Mouse (Mus musculus): ENCODE results near the gene Fasn. TPM values are rescaled to one million over a fixed set of nuclear protein-coding genes. Genes with fewer than 3 reads are reported as not detected.

The Fasn gene
- polyA plus RNA-seq, 1 experiment, result 271 TPM

GRCm38 (mm10) chr11:120829757-120830532, 5.6 kb upstream of the Fasn start:
- DNase-seq (ENCODE audit: extremely low spot score in 1 of 2, low spot score in 1 of 2), result no peak

GRCm38 (mm10) chr11:120828416-120828815, 4.1 kb upstream of the Fasn start:
- DNase-seq (ENCODE audit: extremely low spot score in 1 of 2, low spot score in 1 of 2), result no peak

DNA sequence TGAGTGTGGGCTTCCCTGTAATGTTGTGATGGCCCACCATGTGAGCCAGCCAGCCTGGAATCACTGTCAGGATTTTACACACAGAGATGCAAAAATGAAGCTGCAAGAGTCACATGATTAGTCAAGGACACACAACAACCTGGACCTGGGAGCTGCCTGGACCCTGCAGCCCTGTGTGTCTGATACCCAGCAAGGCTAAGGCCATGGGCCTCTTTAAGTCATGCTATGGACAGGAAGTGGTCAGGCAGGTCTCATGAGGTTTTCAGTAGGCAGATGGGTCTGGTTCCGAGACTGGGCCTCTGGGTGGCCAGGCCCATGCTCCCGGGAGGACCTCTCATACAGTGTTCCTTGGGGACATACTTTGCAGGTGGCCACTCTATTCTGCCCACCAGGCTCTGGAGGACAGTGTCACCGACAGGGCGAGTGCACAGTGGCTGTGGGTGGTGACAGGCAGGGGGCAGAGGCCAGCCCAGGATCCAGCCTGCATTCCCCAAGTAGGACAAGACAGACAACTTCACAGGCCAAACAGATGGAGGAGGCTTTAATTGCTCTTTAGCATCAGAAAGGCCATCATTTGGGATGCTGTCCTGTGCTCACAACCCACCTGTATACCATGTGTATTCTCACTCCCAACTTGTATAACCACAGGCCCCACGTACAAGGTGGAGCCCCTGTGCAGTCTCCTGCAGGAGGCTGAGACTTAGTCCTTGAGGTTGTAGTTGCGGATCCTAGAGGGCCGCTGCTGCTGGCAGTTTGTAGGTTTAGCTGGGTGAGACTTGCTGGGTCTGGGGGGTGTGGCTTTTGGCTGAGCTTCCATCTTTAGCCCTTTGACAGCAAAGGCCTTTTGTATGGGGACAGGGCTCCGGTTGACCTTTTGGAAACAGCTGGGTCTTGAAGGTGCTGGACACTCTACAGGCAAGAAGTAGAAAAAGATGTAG, 1.9 kb upstream of the Fasn start:
- DNase-seq (ENCODE audit: extremely low spot score in 1 of 2, low spot score in 1 of 2), result no peak

DNA sequence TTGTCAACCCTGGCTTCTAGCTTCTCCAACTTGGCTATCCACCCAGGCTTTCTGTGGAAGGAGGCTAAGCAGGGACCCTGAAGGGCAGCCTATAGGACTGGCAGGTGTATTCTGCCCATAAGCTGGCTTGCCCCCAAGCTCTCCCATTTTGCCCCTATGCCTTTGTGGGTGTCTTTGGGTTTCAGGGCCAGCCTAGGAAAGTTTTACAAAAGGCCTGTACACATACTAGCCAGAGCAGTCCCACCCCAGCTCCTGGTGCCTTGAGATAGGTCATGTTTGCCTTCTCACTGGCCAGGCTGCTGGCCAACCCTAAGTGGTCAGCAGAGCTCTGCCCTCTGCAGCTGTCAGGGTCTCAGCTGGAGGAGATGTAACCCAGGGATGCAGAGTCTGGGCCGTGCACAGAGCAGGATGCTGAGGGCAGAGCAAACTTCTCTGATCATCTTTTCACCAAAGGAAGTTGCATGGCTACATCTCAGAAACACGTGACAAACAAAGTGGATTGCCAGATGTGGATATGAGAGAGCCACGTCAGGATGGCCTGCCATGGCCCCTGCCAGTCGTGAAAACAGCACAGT, 1.0 kb upstream of the Fasn start:
- DNase-seq (ENCODE audit: extremely low spot score in 1 of 2, low spot score in 1 of 2), result no peak

DNA sequence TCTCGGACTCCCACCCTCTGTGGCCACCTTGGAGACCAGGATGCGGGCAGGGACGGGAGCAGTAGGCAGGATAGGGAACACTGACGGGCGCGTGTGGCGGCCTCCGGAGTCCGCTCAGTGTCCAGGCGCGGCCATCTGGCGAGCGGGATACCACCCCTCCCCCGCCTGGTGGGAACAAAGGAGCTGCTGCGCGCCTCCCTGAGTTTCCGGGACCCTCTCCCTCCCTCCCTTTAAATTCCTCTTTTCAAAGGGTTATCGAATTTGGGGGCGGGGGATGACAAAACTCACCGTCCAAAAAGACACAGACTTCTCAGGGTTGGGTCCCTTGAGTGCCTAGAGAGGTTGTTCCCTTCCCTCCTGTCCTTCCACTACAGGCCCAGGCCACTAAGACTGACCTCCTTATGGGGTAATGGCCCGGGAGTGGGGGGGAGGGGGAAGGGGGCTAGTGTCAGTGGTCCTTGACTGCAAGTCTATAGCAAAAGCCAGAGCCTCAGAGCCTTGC, 491 bp upstream of the Fasn start:
- no peak for DNase-seq (ENCODE audit: extremely low spot score in 1 of 2, low spot score in 1 of 2)

DNA sequence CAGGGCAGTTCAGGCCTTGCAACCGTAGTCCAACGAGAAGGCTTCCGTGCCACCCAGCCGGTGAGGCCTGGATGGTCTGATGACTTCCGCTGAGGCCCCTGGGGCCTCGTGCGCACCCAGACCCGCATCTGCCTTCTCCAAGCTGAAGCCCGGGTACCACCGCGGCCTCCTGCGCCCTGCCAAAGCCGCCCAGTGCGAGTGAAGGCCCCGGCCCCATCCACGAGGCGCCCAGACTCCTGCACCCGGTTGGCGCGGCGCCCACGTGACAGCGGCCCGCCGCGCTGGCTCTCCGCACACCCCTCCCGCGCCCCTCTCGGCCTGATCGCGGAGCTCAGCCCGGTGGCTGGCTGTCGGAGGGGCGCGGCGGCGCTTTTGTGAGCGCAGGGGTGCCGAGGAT, 798 bp downstream of the Fasn start:
- DNase-seq (ENCODE audit: extremely low spot score in 1 of 2, low spot score in 1 of 2), result no peak

GRCm38 (mm10) chr11:120822831-120823550, 1.4 kb downstream of the Fasn start:
- peak in 1 of 2 experiments; percentile 19 for DNase-seq (ENCODE audit: extremely low spot score in 1 of 2, low spot score in 1 of 2)

- no peak for DNase-seq (ENCODE audit: extremely low spot score in 1 of 2, low spot score in 1 of 2)
These were observed 2.0 kb downstream of the Fasn start for GRCm38 (mm10) chr11:120822321-120822720.

GRCm38 (mm10) chr11:120821076-120821922, 3.0 kb downstream of the Fasn start:
- DNase-seq (ENCODE audit: extremely low spot score in 1 of 2, low spot score in 1 of 2), result no peak

GRCm38 (mm10) chr11:120820546-120820945, 3.8 kb downstream of the Fasn start:
- DNase-seq (ENCODE audit: extremely low spot score in 1 of 2, low spot score in 1 of 2), result no peak

GRCm38 (mm10) chr11:120819556-120819955, 4.8 kb downstream of the Fasn start:
- no peak for DNase-seq (ENCODE audit: extremely low spot score in 1 of 2, low spot score in 1 of 2)

GRCm38 (mm10) chr11:120818251-120818650, 6.1 kb downstream of the Fasn start:
- no peak for DNase-seq (ENCODE audit: extremely low spot score in 1 of 2, low spot score in 1 of 2)

DNA sequence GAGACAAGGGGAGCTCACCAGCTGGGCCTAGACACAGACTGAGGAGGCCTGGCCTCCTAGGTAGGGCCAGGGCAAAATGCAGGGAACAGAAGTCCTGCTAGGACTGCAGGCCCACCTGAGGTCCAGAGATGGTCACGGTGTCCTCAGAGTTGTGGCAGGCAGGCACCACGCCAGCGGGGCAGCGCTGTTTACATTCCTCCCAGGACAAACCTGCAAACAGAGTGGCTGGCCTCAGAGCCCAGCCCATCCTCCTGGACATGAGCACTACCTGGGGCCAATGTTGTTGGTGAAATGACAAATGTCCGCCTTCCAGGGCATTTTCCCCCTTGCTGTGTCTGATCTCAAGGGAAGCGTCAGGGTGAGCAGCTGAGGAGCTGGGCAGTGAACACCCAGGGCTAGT, 7.0 kb downstream of the Fasn start:
- DNase-seq (ENCODE audit: extremely low spot score in 1 of 2, low spot score in 1 of 2), result no peak

DNA sequence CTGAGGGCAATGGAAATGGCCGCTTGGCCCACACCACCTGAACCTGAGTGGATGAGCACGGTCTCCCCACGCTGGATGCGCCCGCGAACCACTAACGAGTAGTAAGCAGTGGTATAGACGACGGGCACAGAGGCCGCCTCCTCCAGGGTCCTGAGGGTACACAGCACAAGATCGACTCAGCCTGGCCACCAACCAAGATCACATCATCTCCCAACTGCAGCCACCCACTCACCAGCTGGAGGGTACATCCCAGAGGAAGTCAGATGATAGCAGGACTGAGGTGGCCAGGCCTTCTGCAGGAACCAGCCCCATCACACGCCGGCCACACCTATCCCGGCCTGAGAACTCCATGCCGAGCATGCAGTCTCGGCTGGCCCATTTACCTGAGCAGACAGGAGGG, 12.3 kb downstream of the Fasn start:
- peak in 1 of 2 experiments; percentile 48 for DNase-seq (ENCODE audit: extremely low spot score in 1 of 2, low spot score in 1 of 2)

DNA sequence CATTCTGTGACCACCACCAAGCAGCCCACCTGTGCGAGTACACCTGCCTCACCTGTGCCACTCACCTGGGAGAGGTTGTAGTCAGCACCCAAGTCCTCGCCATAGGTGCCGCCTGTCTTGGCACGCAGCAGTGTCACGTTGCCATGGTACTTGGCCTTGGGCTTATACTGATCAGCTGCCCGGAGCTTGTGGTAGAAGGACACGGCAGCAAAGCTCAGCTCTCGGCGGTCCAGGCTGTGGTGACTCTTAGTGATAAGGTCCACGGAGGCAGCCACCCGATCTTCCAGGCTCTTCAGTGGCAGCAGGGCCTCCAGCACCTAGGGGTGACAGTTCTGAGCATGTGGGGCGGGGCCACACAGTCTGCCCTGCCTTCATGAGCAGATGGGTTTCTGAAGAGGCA, 16.3 kb downstream of the Fasn start:
- DNase-seq (ENCODE audit: extremely low spot score in 1 of 2, low spot score in 1 of 2), result no peak

DNA sequence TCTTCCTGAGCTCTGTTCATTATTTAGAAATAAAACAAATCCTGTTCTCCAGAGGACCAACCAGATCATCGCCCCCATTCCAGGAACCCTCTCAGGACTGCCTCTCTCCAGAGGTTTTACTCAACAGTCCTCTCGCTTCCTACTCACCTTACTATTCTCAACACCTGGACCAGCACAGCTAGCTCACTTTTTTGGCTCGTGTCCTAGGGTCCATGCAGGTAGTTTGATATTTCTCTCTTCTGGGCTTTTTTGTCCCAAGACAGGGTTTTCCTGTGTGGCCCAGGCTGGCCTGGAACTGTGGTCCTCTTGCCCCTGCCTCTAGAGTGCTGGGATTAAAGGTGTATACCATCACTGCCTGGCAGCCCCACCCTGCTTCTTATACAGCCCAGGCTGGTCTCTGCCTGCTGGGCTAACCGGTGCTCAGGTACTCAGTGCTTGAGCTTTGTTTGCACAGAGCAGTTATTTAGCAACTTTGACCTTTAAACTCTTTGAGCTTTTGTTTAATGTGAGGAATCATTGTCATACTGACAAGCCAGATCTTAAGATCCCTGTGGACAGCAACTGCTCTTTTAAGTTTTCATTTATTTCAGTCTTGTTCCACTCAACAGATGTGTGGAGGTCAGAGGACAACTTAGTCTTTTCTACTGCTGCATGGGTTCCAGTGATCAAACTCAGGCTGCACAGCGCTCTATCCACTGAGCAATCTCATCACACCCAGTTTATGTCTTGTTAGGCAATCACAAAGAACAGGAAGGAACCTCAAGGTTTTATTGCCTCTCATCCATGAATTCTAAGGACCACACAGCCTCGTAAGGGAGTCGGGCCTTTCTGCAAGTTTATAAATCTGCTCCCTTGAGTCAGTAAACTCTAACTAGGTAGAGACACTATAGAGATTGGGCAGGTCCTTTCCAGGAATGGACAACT, 18.7 kb downstream of the Fasn start:
- no peak for DNase-seq (ENCODE audit: extremely low spot score in 1 of 2, low spot score in 1 of 2)

DNA sequence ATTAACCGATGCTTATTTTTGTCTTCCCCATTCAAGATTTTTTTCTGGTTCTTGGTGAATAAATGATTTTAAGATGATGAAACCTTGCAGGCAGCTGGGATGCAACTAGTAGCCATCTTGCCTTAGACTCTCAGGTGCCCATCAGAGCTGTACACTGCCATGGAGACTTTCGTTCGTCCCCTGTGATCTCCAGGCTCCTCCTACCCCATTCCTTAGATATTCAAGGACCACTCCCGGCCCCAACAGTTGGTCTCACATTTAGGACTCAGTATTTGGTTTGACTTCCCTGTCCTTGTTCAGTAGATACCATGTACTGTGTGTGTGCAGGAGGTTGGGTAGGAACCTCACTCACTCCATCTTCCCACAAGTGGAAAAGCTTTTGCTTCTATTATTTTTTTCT, 19.6 kb downstream of the Fasn start:
- no peak for DNase-seq (ENCODE audit: extremely low spot score in 1 of 2, low spot score in 1 of 2)

- DNase-seq (ENCODE audit: extremely low spot score in 1 of 2, low spot score in 1 of 2), result no peak
These were observed 20.1 kb downstream of the Fasn start for GRCm38 (mm10) chr11:120804274-120804673.
